Mouse (Mus musculus) C2C12 (cell line): Measurements from ENCODE around the gene Rbms3.

Source experiments
- CTCF ChIP-seq: IDR thresholded peaks from one replicate; pipeline ENCODE4 v1.5.1; 2011; ENCODE audit not compliant: control insufficient read depth, insufficient read depth, insufficient read length
- MAX ChIP-seq: IDR thresholded peaks from one replicate; pipeline ENCODE4 v1.6.1; 2011; ENCODE audit warnings: mild to moderate bottlenecking, control low read depth
- USF1 ChIP-seq: IDR thresholded peaks from one replicate; pipeline ENCODE4 v1.6.1; 2011; ENCODE audit warnings: low read depth, mild to moderate bottlenecking, control low read depth, moderate library complexity

DNA sequence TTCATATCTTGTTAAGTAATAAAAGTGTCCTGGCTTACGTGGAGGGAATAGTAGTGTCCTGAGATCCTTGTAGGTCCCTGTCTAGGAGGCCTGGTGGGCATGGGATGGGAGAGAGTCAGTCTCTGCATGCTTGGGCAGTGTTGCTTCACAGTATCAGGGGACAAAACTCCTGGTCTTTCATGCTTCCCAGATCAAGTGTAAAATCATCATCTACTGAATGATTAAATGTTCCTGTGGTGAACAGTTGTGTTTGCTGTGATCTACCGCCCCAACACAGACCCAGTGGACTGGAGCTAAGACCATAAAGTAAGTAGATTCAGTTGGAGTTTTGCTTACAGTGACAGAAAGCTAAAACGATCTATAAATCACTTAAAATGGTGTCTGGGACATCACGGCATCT, 654.4 kb downstream of the Rbms3 start:
- TF ChIP-seq USF1 (no peak), MAX (no peak), CTCF (no peak)
